Mouse (Mus musculus): ENCODE data around the gene Tnks2. TPM values are rescaled to one million over a fixed set of nuclear protein-coding genes. Genes with fewer than 3 reads are reported as not detected.
A peak's percentile ranks its signal among the peaks of the same experiment; 100 is the strongest.

Tnks2 gene
- polyA plus RNA-seq, 2 experiments = 74.9 to 82.9 TPM

- H3K4me1 ChIP-seq (ENCODE audit: control insufficient read depth, insufficient read depth, low read length) = peaks cover 3% of the 10 kb centered on the region; the same call in 1 of the 2 replicates
- DNase-seq (ENCODE audit: low spot score) (peak; percentile 73), ATAC-seq (ENCODE audit: low FRiP score, low read depth) (peak; percentile 89)
- TF ChIP-seq POLR2A (IDR thresholded peaks at IDR 0.05; ENCODE audit: borderline replicate concordance, extremely low read depth, insufficient read depth, insufficient read length) = 0 out of 2 replicates have a peak, but pooled peaks have one; percentile 37
- H3K4me3 ChIP-seq (replicated peaks; ENCODE audit: low read length) = peak overlapping the region; percentile 84
- H3K27me3 ChIP-seq (ENCODE audit: control insufficient read depth, insufficient read depth, low read length) = no peaks in the 10 kb centered on the region
- under 1% methylated on average over 46 of the region's 85 CpGs for WGBS
- H3K4me2 ChIP-seq (replicated peaks; ENCODE audit: low read depth, low read length, severe bottlenecking) = peak overlapping the region; percentile 82
- peak overlapping the region; percentile 89 for H3K9ac ChIP-seq (ENCODE audit: low read depth, low read length, severe bottlenecking)
- no peaks in the 10 kb centered on the region for H3K9me3 ChIP-seq (ENCODE audit: control insufficient read depth, low read length)
- peak overlapping the region; percentile 87 for H3K27ac ChIP-seq (replicated peaks; ENCODE audit: low read depth, low read length)
- H3K36me3 ChIP-seq (ENCODE audit: control insufficient read depth, insufficient read depth, low read length) = no peaks in the 10 kb centered on the region
Observed at GRCm38 (mm10) chr19:36918441-36919301, 84.6 kb downstream of the Tnks2 start.

DNA sequence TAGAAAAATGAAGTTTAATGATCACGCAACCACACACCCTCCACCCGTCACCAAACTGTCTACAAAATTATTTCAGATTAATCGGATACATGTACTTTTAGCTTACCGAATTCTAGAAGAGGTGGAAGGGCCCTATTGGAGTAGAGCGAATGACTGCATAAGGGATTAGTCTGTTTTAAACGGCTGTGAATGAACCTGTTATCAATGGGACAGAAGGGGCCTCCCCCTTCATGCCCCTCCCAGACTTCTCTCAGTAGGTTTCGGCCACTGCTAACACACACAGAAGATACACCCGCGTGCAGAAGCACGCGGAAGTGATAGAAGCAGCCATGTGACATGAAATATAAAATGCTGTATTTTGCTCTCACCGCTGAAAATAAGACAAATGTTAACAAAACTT lies 85.4 kb downstream of the Tnks2 start, which contains the start of gene Fgfbp3:
TSS of gene Fgfbp3 (minus strand) at position 150 of the 400 bp plus-strand sequence.
- no peak for ATAC-seq (ENCODE audit: low FRiP score, low read depth)
- Histone ChIP-seq H3K4me2 (replicated peaks; ENCODE audit: low read depth, low read length, severe bottlenecking) (peak within 1 kb of the TSS; percentile 82), H3K27ac (replicated peaks; ENCODE audit: low read depth, low read length) (peak within 1 kb of the TSS; percentile 87), H3K36me3 (ENCODE audit: control insufficient read depth, insufficient read depth, low read length) (no peaks in the 10 kb centered on the region), H3K9ac (ENCODE audit: low read depth, low read length, severe bottlenecking) (peak within 1 kb of the TSS; percentile 89), H3K27me3 (ENCODE audit: control insufficient read depth, insufficient read depth, low read length) (no peaks in the 10 kb centered on the region), H3K4me1 (ENCODE audit: control insufficient read depth, insufficient read depth, low read length) (peaks cover 3% of the 10 kb centered on the region; the same call in 1 of the 2 replicates), H3K9me3 (ENCODE audit: control insufficient read depth, low read length) (no peaks in the 10 kb centered on the region), H3K4me3 (replicated peaks; ENCODE audit: low read length) (peak within 1 kb of the TSS; percentile 84)
- no peak for DNase-seq (ENCODE audit: low spot score)
- TF ChIP-seq POLR2A (IDR thresholded peaks at IDR 0.05; ENCODE audit: borderline replicate concordance, extremely low read depth, insufficient read depth, insufficient read length) = no peak
- WGBS = 10% methylated on average over 12 of the region's 12 CpGs

DNA sequence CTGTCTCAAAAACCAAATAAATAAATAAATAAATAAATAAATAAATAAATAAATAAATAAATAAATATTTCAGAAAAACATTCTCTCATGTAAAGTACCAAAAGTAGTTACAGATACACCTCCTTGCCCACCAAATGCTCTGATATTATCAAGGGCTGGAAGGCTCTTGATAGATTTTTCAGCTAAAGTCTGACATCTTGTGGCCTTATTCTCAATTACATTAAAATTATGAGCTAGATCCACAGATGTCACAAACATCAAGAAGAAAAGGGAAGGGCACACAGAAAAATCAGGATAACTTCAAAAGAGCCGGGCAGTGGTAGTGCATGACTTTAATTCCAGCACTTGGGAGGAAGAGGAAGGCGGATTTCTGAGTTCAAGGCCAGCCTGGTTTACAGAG lies 88.0 kb downstream of the Tnks2 start:
- no peaks in the 10 kb centered on the region for H3K27me3 ChIP-seq (ENCODE audit: control insufficient read depth, insufficient read depth, low read length)
- no peak overlapping the region for H3K4me3 ChIP-seq (replicated peaks; ENCODE audit: low read length)
- H3K9me3 ChIP-seq (ENCODE audit: control insufficient read depth, low read length) = no peaks in the 10 kb centered on the region
- no peak for TF ChIP-seq POLR2A (IDR thresholded peaks at IDR 0.05; ENCODE audit: borderline replicate concordance, extremely low read depth, insufficient read depth, insufficient read length)
- H3K4me2 ChIP-seq (replicated peaks; ENCODE audit: low read depth, low read length, severe bottlenecking) = no peak overlapping the region
- H3K36me3 ChIP-seq (ENCODE audit: control insufficient read depth, insufficient read depth, low read length) = no peaks in the 10 kb centered on the region
- ATAC-seq (ENCODE audit: low FRiP score, low read depth) (no peak), DNase-seq (ENCODE audit: low spot score) (peak; percentile 72)
- peaks cover 5% of the 10 kb centered on the region; the same call in 1 of the 2 replicates for H3K4me1 ChIP-seq (ENCODE audit: control insufficient read depth, insufficient read depth, low read length)
- no peak overlapping the region for H3K27ac ChIP-seq (replicated peaks; ENCODE audit: low read depth, low read length)
- WGBS = 31% methylated on average over 2 of the region's 2 CpGs
- no peak overlapping the region for H3K9ac ChIP-seq (ENCODE audit: low read depth, low read length, severe bottlenecking)

DNA sequence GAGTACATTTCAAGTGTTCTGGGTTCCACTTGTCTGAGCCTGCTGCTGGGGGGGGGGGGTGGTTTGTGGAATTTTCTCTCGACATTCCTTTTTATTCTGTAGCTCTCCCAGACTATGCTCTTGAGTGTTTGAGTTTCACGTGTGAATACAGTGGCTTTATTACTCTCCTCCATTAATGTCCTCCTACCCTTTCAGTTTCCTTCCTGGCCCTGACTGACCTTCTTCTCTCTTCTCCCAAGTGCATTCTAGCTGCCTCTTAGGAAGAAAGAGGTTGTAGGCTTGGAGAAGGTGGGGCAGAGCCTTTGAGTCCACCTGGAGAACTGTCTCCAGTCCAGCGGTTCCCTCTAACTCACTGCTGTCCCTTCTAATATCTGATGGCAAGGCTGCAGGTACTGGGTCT lies 88.9 kb downstream of the Tnks2 start:
- TF ChIP-seq POLR2A (IDR thresholded peaks at IDR 0.05; ENCODE audit: borderline replicate concordance, extremely low read depth, insufficient read depth, insufficient read length) = no peak
- no peak for ATAC-seq (ENCODE audit: low FRiP score, low read depth)
- DNase-seq (ENCODE audit: low spot score) = no peak

DNA sequence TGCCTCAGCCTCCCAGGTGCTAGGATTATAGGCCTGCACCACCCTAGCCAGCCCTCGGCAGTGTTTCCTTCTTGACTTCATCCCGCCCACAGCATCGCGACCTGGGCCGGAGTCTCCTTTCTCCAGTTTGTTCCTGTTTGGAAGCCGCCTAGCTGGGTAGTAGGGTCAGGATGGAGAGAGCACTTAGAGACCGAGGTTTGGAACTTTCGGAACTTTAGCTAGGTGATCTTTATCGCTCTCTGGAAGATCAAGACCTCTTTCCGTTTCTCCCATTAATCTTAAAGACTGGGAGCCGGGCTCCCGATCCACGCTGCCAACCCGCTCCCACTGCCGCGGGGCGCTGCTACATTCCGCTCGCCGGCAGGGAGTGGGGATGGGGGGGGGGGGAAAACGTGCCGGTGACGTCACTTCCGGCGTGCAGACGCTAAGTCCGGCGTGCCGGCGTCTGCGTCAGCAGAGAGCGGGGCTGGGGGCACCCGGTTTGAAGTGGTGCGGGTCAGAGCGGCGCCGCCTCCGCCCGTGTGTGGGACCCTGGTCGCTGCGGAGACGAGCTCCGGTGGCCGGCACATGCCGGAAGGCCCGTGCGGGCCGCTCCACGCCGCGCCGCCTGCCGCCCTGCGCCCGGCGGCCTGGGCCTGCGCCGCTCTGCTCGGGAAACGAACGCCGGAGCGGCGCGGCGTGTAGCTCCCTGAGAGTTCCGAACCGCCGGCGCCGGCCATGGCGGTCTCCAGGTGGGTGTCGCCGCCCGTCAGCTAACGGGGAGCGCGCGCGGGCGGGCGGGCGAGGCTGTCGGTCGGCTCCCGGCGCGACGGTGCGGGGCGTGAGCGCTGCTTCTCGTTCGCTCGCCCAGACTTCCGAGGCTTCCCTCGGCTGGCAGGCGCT lies 91.9 kb downstream of the Tnks2 start, which contains the start of gene Btaf1:
TSS of gene Btaf1 (plus strand) at position 409 of the 882 bp plus-strand sequence.
- peak; percentile 97 for ATAC-seq (ENCODE audit: low FRiP score, low read depth)
- peaks cover 7% of the 10 kb centered on the region; the same call in 1 of the 2 replicates for H3K4me1 ChIP-seq (ENCODE audit: control insufficient read depth, insufficient read depth, low read length)
- WGBS = 6% methylated on average over 35 of the region's 98 CpGs

More for the DNA sequence above, 88.9 kb downstream of the Tnks2 start:
- no peak overlapping the region for H3K4me2 ChIP-seq (replicated peaks; ENCODE audit: low read depth, low read length, severe bottlenecking)
- no peaks in the 10 kb centered on the region for H3K9me3 ChIP-seq (ENCODE audit: control insufficient read depth, low read length)
- H3K36me3 ChIP-seq (ENCODE audit: control insufficient read depth, insufficient read depth, low read length) = no peaks in the 10 kb centered on the region
- peaks cover 10% of the 10 kb centered on the region; the same call in 1 of the 2 replicates for H3K4me1 ChIP-seq (ENCODE audit: control insufficient read depth, insufficient read depth, low read length)
- H3K27ac ChIP-seq (replicated peaks; ENCODE audit: low read depth, low read length) = no peak overlapping the region
- H3K4me3 ChIP-seq (replicated peaks; ENCODE audit: low read length) = no peak overlapping the region
- no peak overlapping the region for H3K9ac ChIP-seq (ENCODE audit: low read depth, low read length, severe bottlenecking)
- H3K27me3 ChIP-seq (ENCODE audit: control insufficient read depth, insufficient read depth, low read length) = no peaks in the 10 kb centered on the region
- 51% methylated on average over 3 of the region's 3 CpGs for WGBS

More for the DNA sequence above, 91.9 kb downstream of the Tnks2 start, which contains the start of gene Btaf1:
- H3K9me3 ChIP-seq (ENCODE audit: control insufficient read depth, low read length) = no peaks in the 10 kb centered on the region
- H3K4me2 ChIP-seq (replicated peaks; ENCODE audit: low read depth, low read length, severe bottlenecking) = peak within 1 kb of the TSS; percentile 89
- H3K27ac ChIP-seq (replicated peaks; ENCODE audit: low read depth, low read length) = peak within 1 kb of the TSS; percentile 93
- H3K9ac ChIP-seq (ENCODE audit: low read depth, low read length, severe bottlenecking) = peak within 1 kb of the TSS; percentile 93
- no peaks in the 10 kb centered on the region for H3K27me3 ChIP-seq (ENCODE audit: control insufficient read depth, insufficient read depth, low read length)
- no peaks in the 10 kb centered on the region for H3K36me3 ChIP-seq (ENCODE audit: control insufficient read depth, insufficient read depth, low read length)
- 0 out of 2 replicates have a peak, but pooled peaks have one; percentile 87 for TF ChIP-seq POLR2A (IDR thresholded peaks at IDR 0.05; ENCODE audit: borderline replicate concordance, extremely low read depth, insufficient read depth, insufficient read length)
- peak; percentile 89 for DNase-seq (ENCODE audit: low spot score)
- H3K4me3 ChIP-seq (replicated peaks; ENCODE audit: low read length) = peak within 1 kb of the TSS; percentile 92

All from limb, embryonic 14.5 days (tissue).